Mouse (Mus musculus) kidney, embryonic 14.5 days (tissue): ENCODE data around the gene Hus1. TPM values are rescaled to one million over a fixed set of nuclear protein-coding genes. Genes with fewer than 3 reads are reported as not detected.

Experiments used
- polyA plus RNA-seq: library from polyadenylated mRNA; unstranded; fragments of >200 nt; fragmentation: Nextera tagmentation; extraction: Ambion mirVana; gene quantifications from 2 replicates; pipeline ENCODE4 v1.2.1, GENCODE M21; 2014

The Hus1 gene
- polyA plus RNA-seq, 1 experiment from 2014 or later, result 26.4 TPM

Other genes with a start within 250 kb of the Hus1 start
- gene Pkd1l1, start 37.9 kb downstream of the Hus1 start, polyA plus RNA-seq, result 0.03 and 0.12 TPM in 2 replicates
- 1.1 and 2.0 TPM in 2 replicates for gene Gm11992, start 37.4 kb upstream of the Hus1 start, polyA plus RNA-seq
- not detected in 2 replicates for gene Sun3, start 37.8 kb upstream of the Hus1 start, polyA plus RNA-seq
- 8.6 and 10.4 TPM in 2 replicates for gene Upp1, start 106.9 kb upstream of the Hus1 start, polyA plus RNA-seq
- gene Abca13, start 180.8 kb upstream of the Hus1 start, polyA plus RNA-seq, result 0.01 and 0.11 TPM in 2 replicates